Mouse (Mus musculus) splenic B cell, adult 2 months (primary cell): ENCODE results near the gene Slamf9.

ENCODE experiments used
- DNase-seq: peaks from one replicate; pipeline ENCODE4 v3.0.0-alpha.2; 2011; ENCODE audit warnings: low read depth, low spot score
- H3K27me3 ChIP-seq: 2 replicates; pipeline ENCODE4 v1.6.1; 2012; ENCODE audit warnings: mild to moderate bottlenecking, low read length, moderate library complexity, mixed read lengths; ENCODE audit not compliant: control insufficient read depth, poor library complexity, insufficient read depth, severe bottlenecking
- H3K36me3 ChIP-seq: 2 replicates; pipeline ENCODE4 v1.6.1; 2012; ENCODE audit warnings: mild to moderate bottlenecking, low read length, moderate library complexity, mixed read lengths; ENCODE audit not compliant: control insufficient read depth, poor library complexity, insufficient read depth, severe bottlenecking

Gene Slamf9

GRCm38 (mm10) chr1:172475054-172475741 lies at the start of gene Slamf9:
Gene Slamf9, plus strand, starts transcription at chr1:172475358.
- no peaks in the 10 kb centered on the region for H3K36me3 ChIP-seq
- no peaks in the 10 kb centered on the region for H3K27me3 ChIP-seq
- DNase-seq, result peak; percentile 81

- H3K27me3 ChIP-seq, result no peaks in the 10 kb centered on the region
- no peak for DNase-seq
- no peaks in the 10 kb centered on the region for H3K36me3 ChIP-seq
Measured at GRCm38 (mm10) chr1:172426419-172426818, 48.7 kb upstream of the Slamf9 start.

- DNase-seq, result no peak
- no peaks in the 10 kb centered on the region for H3K36me3 ChIP-seq
- no peaks in the 10 kb centered on the region for H3K27me3 ChIP-seq
Measured at GRCm38 (mm10) chr1:172427841-172428240, 47.3 kb upstream of the Slamf9 start.

- DNase-seq, result no peak
- H3K36me3 ChIP-seq, result no peaks in the 10 kb centered on the region
- H3K27me3 ChIP-seq, result no peaks in the 10 kb centered on the region
Measured at GRCm38 (mm10) chr1:172428614-172429013, 46.5 kb upstream of the Slamf9 start.

DNA sequence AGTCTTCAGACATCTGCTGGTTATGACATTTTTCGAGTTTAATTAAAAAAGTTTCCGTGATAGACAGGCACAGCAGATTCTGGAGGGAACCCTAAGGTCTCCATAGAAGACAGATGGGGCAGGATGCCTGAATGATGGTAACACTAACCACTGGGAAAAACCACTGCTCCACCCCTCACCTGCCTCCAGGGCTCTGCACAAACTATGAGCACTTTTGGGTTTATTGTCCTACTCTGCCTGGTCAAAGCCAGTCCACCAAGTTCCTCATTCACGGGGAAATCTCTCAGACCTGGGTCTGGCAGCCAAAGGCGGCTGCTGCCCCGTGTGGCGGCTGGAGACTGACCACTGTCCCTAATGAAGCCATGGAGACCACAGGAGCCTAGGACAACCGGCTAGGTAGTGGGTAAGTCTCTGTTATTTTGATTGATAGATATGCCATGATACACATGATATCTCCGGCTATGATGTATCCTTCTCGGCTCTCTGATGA lies 44.4 kb upstream of the Slamf9 start:
- Histone ChIP-seq H3K27me3 (no peaks in the 10 kb centered on the region), H3K36me3 (no peaks in the 10 kb centered on the region)
- no peak for DNase-seq

- H3K36me3 ChIP-seq, result no peaks in the 10 kb centered on the region
- H3K27me3 ChIP-seq, result no peaks in the 10 kb centered on the region
- DNase-seq, result no peak
Measured at GRCm38 (mm10) chr1:172431836-172432586, 43.1 kb upstream of the Slamf9 start.

- DNase-seq, result no peak
- Histone ChIP-seq H3K36me3 (no peaks in the 10 kb centered on the region), H3K27me3 (no peaks in the 10 kb centered on the region)
Measured at GRCm38 (mm10) chr1:172432587-172432955, 42.6 kb upstream of the Slamf9 start.

GRCm38 (mm10) chr1:172433012-172433850 lies 41.9 kb upstream of the Slamf9 start:
- Histone ChIP-seq H3K27me3 (no peaks in the 10 kb centered on the region), H3K36me3 (no peaks in the 10 kb centered on the region)
- no peak for DNase-seq

DNA sequence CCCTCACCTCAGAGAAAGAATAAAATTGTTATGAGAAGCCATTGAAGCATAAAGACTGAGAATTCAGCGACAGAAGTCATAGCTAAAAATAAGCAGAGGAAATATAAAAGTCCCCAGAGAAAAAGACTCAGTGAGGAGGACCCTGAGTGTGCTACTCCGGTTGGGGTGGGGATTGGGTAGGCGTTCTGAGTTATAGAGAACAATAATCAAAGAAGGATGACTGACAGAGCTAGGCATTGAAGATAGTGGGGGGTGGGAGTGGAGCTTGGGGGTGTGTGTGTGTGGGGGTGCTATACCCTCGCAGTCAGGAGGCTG lies 41.4 kb upstream of the Slamf9 start:
- peak; percentile 65 for DNase-seq
- H3K27me3 ChIP-seq, result no peaks in the 10 kb centered on the region
- H3K36me3 ChIP-seq, result no peaks in the 10 kb centered on the region

DNA sequence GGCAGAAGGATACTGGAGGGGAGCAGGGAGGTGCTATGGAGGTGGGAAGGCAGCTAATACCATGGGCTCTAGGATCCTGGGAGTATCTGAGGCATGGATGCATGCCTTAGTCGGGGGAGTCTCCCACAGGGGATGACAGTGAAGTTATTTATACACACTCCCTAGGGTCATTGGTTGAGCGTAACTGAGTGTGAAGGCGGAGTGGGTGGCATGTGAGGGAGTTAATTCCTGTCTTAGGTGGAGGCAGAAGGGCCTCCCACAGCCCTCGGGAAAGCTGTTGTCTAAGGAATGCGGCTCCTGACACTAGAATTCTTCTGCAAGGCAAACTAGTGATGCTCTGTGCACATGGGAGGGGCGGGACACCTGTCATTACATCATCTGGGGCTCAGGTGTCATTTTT lies 38.4 kb upstream of the Slamf9 start:
- Histone ChIP-seq H3K36me3 (no peaks in the 10 kb centered on the region), H3K27me3 (no peaks in the 10 kb centered on the region)
- no peak for DNase-seq

DNA sequence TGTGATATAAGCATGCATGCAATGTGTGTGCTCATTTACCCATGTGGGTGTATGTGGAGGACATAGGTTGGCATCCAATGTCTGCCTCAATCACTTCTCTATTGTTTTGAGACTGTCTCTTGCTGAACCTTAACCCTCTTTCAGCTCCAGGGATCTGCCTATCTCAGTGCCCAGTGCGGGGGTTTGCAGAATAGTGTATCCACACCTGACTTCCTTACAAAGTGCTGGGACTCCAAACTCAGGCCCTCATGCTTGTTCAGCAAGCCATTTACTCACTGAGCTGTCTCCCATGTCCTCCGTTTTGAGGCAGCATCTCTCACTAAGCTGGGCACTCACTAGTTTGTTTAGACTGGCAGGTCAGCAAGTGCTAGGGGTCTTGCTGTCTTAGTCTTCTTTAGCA lies 36.5 kb upstream of the Slamf9 start:
- no peaks in the 10 kb centered on the region for H3K27me3 ChIP-seq
- no peak for DNase-seq
- no peaks in the 10 kb centered on the region for H3K36me3 ChIP-seq

- Histone ChIP-seq H3K36me3 (no peaks in the 10 kb centered on the region), H3K27me3 (no peaks in the 10 kb centered on the region)
- no peak for DNase-seq
Measured at GRCm38 (mm10) chr1:172440521-172440920, 34.6 kb upstream of the Slamf9 start.

DNA sequence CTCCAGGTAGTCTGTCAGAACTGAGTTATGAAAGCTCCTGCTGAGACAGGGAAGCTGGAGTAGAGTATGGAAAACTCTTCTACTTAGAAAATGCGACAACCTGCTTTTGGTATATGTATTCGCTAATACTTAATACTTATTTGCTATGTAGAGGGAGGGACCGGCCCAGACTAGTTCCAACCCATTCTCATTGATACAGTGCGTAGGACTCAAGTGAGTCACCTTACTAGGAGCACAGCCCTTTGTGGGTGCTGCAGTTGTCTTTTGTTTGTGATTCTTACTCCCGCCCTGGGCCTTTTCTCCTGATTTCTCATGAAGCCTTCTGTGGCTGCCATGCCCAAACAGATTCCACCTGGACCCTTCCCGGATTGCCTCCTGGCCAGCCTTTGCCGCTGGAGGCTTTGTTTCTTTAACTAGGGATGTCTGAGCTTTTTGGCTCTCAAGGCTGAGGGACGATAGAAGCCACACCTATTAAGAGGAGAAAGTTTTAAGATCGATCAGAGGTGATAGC lies 33.2 kb upstream of the Slamf9 start:
- Histone ChIP-seq H3K27me3 (no peaks in the 10 kb centered on the region), H3K36me3 (no peaks in the 10 kb centered on the region)
- DNase-seq, result no peak

- Histone ChIP-seq H3K36me3 (no peaks in the 10 kb centered on the region), H3K27me3 (no peaks in the 10 kb centered on the region)
- DNase-seq, result peak; percentile 48
Measured at GRCm38 (mm10) chr1:172450226-172450625, 24.9 kb upstream of the Slamf9 start.
